ENCODE assay signal across 10 mouse cellular contexts in the genomic region with DNA sequence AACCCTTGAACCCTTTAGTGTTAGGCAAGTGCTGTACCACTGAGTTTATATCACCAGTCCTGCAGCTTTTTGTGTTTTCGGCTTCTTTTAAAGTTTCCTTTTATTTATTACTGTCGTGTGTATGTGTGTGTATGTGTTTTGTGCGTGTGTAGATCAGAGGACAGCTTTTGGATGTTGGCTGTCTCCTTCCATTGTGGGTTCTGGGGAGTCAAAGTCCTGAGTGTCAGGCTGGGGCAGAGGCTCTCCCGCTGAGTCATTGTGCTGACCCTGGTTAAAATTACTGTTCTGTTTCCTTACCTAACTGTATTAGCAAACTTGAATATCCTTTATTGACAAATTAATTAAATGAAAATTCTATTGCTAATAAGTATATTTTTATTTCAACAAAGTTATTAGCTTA.
"Had no signal": no experiment of that assay in that cellular context is flagged by ENCODE, and none has a peak within 500 bp of the region (broad histone marks: within the 10 kb centered on the region; RNA-seq: fewer than 3 reads in every experiment).

No protein-coding gene starts in this region.

- H3K9me3 ChIP-seq: intestine, embryonic 15.5 days; kidney, embryonic 15.5 days; limb, embryonic 10.5 days; midbrain, embryonic 15.5 days; neural tube, embryonic 12.5 days had no signal

- H3K36me3 ChIP-seq: intestine, embryonic 15.5 days; kidney, embryonic 15.5 days; limb, embryonic 10.5 days; midbrain, embryonic 15.5 days; neural tube, embryonic 12.5 days had no signal

- ATAC-seq: intestine, embryonic 15.5 days; midbrain, embryonic 15.5 days had no signal

- H3K4me2 ChIP-seq: intestine, embryonic 15.5 days; kidney, embryonic 15.5 days; midbrain, embryonic 11.5 days; midbrain, embryonic 15.5 days; neural tube, embryonic 12.5 days had no signal

- H3K4me3 ChIP-seq: intestine, embryonic 15.5 days; kidney, embryonic 15.5 days; left cerebral cortex, adult 2 months; limb, embryonic 10.5 days; midbrain, embryonic 15.5 days; neural tube, embryonic 12.5 days had no signal

- DNase-seq: kidney, adult 18-20 months; kidney, postnatal 14 days had no signal

- H3K4me1 ChIP-seq: intestine, embryonic 15.5 days; kidney, embryonic 15.5 days; limb, embryonic 10.5 days; midbrain, embryonic 15.5 days; neural tube, embryonic 12.5 days had no signal

- H3K9ac ChIP-seq: intestine, embryonic 15.5 days; kidney, embryonic 15.5 days; midbrain, embryonic 15.5 days; neural tube, embryonic 12.5 days had no signal

- H3K27ac ChIP-seq: intestine, embryonic 15.5 days; kidney, embryonic 15.5 days; left cerebral cortex, adult 2 months; limb, embryonic 10.5 days; midbrain, embryonic 15.5 days; neural tube, embryonic 12.5 days; stomach, postnatal 0 days had no signal

- H3K27me3 ChIP-seq: intestine, embryonic 15.5 days; kidney, embryonic 15.5 days; midbrain, embryonic 15.5 days; neural tube, embryonic 12.5 days had no signal
